ENCODE assay signal across 16 mouse cellular contexts in genomic region chr11:59674013-59674412, GRCm38 (mm10). TPM values are rescaled to one million over a fixed set of nuclear protein-coding genes. Genes with fewer than 3 reads are reported as not detected.
DNase-seq lines count a peak whose midpoint lies in the region; ATAC-seq and TF ChIP-seq lines count a peak whose summit lies in the region.
"Had no signal": no experiment of that assay in that cellular context is flagged by ENCODE, and none has a peak within 500 bp of the region (broad histone marks: within the 10 kb centered on the region; RNA-seq: fewer than 3 reads in every experiment).

No protein-coding gene starts in this region.

- no peak overlapping the region for H3K4me3 ChIP-seq in gastrocnemius, adult 2 months
- no peak overlapping the region for H3K4me3 ChIP-seq in embryonic facial prominence, embryonic 14.5 days (ENCODE audit: low read depth, low read length)
- H3K4me3 ChIP-seq in forebrain, embryonic 10.5 days, result no peak overlapping the region
- H3K4me3 ChIP-seq: embryonic facial prominence, embryonic 12.5 days; embryonic facial prominence, embryonic 15.5 days; erythroblast, embryonic 14.5 days; forebrain, embryonic 13.5 days had no signal

- no peaks in the 10 kb centered on the region for H3K36me3 ChIP-seq in embryonic facial prominence, embryonic 14.5 days (ENCODE audit: control insufficient read depth, insufficient read depth, low read length)
- peaks cover 28% of the 10 kb centered on the region for H3K36me3 ChIP-seq in forebrain, embryonic 10.5 days (replicated peaks)
- H3K36me3 ChIP-seq: embryonic facial prominence, embryonic 12.5 days had no signal

- DNase-seq in gastrocnemius, adult 2 months, result no peak
- DNase-seq in gastrocnemius, postnatal 36 days, result no peak
- peak; percentile 21 for DNase-seq in embryonic facial prominence, embryonic 14.5 days (ENCODE audit: low spot score)
- no peak for DNase-seq in layer of hippocampus, adult 18-20 months (ENCODE audit: low spot score in 2 of 2)
- no peak for DNase-seq in forebrain, embryonic 10.5 days (ENCODE audit: extremely low spot score, low spot score)
- DNase-seq: adrenal gland, adult 2 months; adrenal gland, postnatal 10 days; adrenal gland, postnatal 25 days; cerebellum, adult 11-12 months; cerebellum, adult 9-10 months; cerebellum, postnatal 10 days had no signal

- intact Hi-C loops in gastrocnemius, adult 2 months (cut with DNase I), result no loop called here
- intact Hi-C loops in gastrocnemius, postnatal 36 days (cut with DNase I), result no loop called here

- no peaks in the 10 kb centered on the region for H3K27me3 ChIP-seq in embryonic facial prominence, embryonic 14.5 days (replicated peaks; ENCODE audit: control insufficient read depth, insufficient read depth, low read length)
- no peaks in the 10 kb centered on the region for H3K27me3 ChIP-seq in forebrain, embryonic 10.5 days (ENCODE audit: poor library complexity, severe bottlenecking)
- H3K27me3 ChIP-seq: embryonic facial prominence, embryonic 12.5 days; embryonic facial prominence, embryonic 15.5 days; forebrain, embryonic 13.5 days had no signal

- H3K9me3 ChIP-seq in embryonic facial prominence, embryonic 14.5 days (ENCODE audit: control insufficient read depth, low read length), result no peaks in the 10 kb centered on the region
- H3K9me3 ChIP-seq in forebrain, embryonic 10.5 days, result no peaks in the 10 kb centered on the region
- H3K9me3 ChIP-seq: embryonic facial prominence, embryonic 12.5 days; embryonic facial prominence, embryonic 15.5 days; forebrain, embryonic 13.5 days had no signal

- H3K27ac ChIP-seq in gastrocnemius, adult 2 months, result peak overlapping the region; percentile 73
- no peak overlapping the region for H3K27ac ChIP-seq in embryonic facial prominence, embryonic 14.5 days (replicated peaks; ENCODE audit: low read depth, low read length)
- no peak overlapping the region for H3K27ac ChIP-seq in forebrain, embryonic 10.5 days
- H3K27ac ChIP-seq: embryonic facial prominence, embryonic 12.5 days; embryonic facial prominence, embryonic 15.5 days; forebrain, embryonic 13.5 days had no signal

- no peak for TF ChIP-seq CTCF in gastrocnemius, adult 2 months (IDR thresholded peaks at IDR 0.05)

- no peak overlapping the region for H3K4me2 ChIP-seq in embryonic facial prominence, embryonic 14.5 days (ENCODE audit: low read depth, low read length)
- H3K4me2 ChIP-seq: embryonic facial prominence, embryonic 12.5 days; embryonic facial prominence, embryonic 15.5 days; forebrain, embryonic 13.5 days had no signal

- no peaks in the 10 kb centered on the region for H3K4me1 ChIP-seq in embryonic facial prominence, embryonic 14.5 days (ENCODE audit: control insufficient read depth, insufficient read depth, low read length)
- H3K4me1 ChIP-seq in forebrain, embryonic 10.5 days, result peaks cover 6% of the 10 kb centered on the region; the same call in 1 of the 2 replicates

- 57% methylated on average over 3 of the region's 3 CpGs for WGBS in embryonic facial prominence, embryonic 14.5 days
- 82% methylated on average over 3 of the region's 3 CpGs for WGBS in forebrain, embryonic 10.5 days

- peak; percentile 67 for ATAC-seq in embryonic facial prominence, embryonic 14.5 days (ENCODE audit: low read depth)
- ATAC-seq: forebrain, embryonic 13.5 days; forebrain, embryonic 16.5 days had no signal

- H3K9ac ChIP-seq in embryonic facial prominence, embryonic 14.5 days (ENCODE audit: low read depth, low read length), result no peak overlapping the region
- H3K9ac ChIP-seq: embryonic facial prominence, embryonic 12.5 days; embryonic facial prominence, embryonic 15.5 days; forebrain, embryonic 13.5 days had no signal

RNA-seq across cellular contexts. Expression of gene Mprip, which starts 12.9 kb away (rescaled TPM):
- 10 to 100 TPM; 75.6 to 87.2 TPM for total RNA-seq in gastrocnemius, adult 2 months (2021)
- 10 to 100 TPM; 65.7 to 76.2 TPM for total RNA-seq in gastrocnemius, postnatal 36 days (2021)
- 75.0 and 80.4 TPM in 2 replicates for polyA plus RNA-seq in embryonic facial prominence, embryonic 14.5 days (2014; fragmentation: Nextera tagmentation; extraction: Ambion mirVana)
- 100 to 1,000 TPM; 283 to 287 TPM for total RNA-seq in layer of hippocampus, adult 18-20 months (2021)
- 24.8 and 28.3 TPM in 2 replicates for polyA plus RNA-seq in forebrain, embryonic 10.5 days (2016; fragmentation: Nextera tagmentation; extraction: Ambion mirVana)
